Mouse (Mus musculus): ENCODE results near the gene Fto.

Fto gene

DNA sequence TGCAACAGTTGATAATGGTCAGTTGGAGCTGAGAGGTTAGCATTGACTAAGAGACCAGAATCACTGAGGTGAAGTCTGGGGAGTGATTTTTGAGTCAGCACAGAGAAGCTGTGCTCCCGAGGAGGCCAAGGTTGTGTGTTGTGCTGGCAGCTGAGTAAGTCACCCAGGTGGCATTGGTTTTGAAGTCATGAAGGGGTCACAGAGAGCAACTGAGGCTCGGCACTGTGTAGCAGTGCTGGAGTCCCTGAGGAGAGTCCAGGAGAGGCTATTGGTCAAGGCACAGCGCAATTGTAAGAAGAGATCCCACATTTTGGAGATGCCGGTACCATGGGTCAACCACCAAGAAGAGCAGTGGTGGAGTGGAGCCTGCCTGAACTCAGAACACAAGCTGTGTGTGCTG lies 11.6 kb downstream of the Fto start:
- no peak for DNase-seq

GRCm38 (mm10) chr8:91326018-91326417 lies 12.7 kb downstream of the Fto start:
- no peak for DNase-seq

- no peak for DNase-seq
Measured at GRCm38 (mm10) chr8:91326946-91327345, 13.6 kb downstream of the Fto start.

DNA sequence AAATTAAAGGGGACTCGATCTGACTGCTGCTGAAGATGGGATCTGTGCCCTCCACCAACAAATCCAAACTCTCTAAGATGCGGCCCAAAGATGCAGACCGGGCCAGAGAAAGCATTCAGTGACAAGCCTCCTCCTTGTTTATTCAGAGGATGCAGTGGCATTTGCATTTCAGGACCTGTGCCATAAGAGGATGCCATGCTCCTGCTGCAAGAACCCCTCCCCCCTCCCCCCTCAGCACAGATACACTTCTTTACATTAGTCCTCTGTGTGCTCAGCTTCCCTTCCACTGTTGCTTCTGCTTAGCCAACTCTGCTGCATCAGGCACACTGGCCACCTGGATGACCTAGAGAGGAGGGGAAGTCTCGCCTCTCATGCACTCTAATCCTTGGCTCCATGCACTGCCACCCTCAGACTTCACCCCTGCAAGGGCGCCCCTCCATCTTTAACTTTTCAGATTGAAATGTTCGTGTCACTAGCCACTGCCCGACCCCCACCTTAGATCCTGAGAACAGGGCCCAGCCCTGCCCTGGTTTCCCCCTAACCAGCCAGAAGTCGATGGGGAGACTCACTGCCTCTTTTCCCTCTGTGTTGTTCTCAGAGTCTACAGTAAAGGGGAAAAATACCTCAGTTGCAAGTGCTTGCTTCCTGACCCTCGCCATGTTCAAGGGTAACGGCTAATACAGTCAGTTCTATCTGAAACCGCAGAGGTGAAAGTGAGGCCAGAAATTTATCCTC lies 14.3 kb downstream of the Fto start:
- no peak for DNase-seq

GRCm38 (mm10) chr8:91329056-91329455 lies 15.7 kb downstream of the Fto start:
- no peak for DNase-seq

GRCm38 (mm10) chr8:91329461-91329850 lies 16.1 kb downstream of the Fto start:
- no peak for DNase-seq

DNA sequence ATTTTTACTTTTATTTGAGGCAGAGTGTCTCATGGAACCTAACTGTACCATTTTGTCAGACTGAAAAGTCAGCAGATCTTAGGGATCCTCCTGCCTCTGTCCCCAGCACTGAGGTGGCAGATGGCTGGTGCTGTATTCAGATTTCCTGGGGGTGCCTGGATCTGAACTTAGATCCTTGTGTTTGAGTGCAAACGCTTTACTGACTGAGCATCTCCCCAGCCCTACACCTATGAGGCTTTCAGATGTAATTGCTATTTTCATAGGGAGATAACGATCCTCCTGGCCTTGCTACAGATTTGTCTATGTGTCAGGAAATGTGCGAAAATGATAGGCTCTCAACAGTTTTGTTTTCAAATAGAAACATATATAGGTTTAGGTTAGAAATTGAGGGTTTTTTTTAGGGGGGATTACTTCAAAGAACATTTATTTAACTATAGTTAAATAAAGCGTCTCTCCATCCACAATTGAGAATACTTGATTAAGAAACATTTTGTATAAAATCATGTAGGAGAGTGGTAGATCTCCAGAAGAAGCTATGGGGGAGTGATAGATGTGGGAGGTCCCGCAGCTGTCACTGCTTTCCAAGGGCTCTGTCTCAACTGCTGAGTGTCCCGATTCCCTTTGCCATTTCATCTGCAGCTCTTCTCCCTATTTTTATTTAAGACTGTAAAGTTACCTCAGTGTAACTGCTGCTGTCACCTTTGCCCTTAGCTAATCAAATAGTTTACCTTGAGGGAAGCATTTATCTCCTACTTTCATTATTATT lies 25.2 kb downstream of the Fto start:
- DNase-seq: no peak

DNA sequence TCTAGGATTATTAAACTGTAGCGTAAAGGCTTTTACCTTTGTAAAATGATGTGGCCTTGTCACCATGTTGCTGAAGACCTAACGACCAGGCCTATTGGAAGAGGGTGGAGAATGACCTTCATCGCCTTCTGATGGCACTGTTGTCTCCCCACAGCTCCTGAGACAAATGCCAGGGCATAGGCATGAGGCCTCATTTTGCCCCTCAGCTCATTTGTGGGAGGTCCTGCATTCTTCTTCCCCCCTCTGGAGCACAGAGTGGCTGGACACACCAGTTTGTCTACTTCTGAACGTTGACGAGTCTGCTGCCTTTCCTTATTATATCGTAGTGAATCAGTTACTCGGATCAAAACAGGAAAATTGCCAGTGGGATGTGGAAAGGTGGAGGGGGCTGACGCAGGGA lies 26.3 kb downstream of the Fto start:
- DNase-seq: no peak

DNA sequence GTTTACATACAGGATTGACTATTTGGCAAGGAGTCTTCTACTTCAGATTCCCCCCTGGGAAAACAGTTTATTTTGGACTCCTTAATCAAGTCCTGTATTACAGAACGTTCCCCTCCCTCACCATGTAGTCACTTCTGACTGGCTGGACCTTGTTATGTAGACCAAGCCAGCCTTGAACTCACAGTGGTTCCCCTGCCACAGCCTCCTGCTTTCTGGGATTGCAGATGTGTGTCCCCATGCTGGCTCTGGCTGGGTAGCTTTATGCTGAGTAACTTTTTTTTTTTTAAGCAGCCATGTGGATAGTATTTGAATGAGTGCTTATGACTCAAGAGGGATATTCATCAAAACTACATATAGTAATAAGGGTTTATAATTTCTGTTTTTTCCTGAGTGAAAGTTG lies 27.4 kb downstream of the Fto start:
- DNase-seq: no peak

- peak; percentile 38 for DNase-seq
Measured at GRCm38 (mm10) chr8:91342196-91342595, 28.9 kb downstream of the Fto start.

GRCm38 (mm10) chr8:91342798-91343197 lies 29.5 kb downstream of the Fto start:
- no peak for DNase-seq

DNA sequence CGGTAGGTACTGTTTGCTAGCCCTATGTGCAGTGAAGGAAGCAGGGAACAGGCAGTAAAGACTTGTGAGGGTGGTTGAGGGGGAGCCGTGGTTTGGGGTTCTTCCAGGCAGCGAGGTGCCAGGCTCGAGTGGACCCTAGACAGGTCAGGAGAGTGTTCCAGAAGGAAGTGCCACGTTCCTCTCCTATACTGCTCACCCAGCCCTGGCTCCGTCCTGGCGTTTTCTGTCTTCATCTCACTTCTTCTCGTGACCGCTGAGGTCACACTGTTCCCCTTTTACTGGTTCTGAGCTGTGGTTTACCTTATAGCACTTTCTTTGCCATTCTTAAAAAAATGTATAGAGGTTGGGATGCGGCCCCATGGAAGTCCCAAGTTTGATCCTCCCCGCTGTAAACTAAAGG lies 31.3 kb downstream of the Fto start:
- no peak for DNase-seq

GRCm38 (mm10) chr8:91347146-91347545 lies 33.8 kb downstream of the Fto start:
- no peak for DNase-seq

GRCm38 (mm10) chr8:91347595-91347994 lies 34.3 kb downstream of the Fto start:
- DNase-seq: no peak

- no peak for DNase-seq
Measured at GRCm38 (mm10) chr8:91349816-91350215, 36.5 kb downstream of the Fto start.

DNA sequence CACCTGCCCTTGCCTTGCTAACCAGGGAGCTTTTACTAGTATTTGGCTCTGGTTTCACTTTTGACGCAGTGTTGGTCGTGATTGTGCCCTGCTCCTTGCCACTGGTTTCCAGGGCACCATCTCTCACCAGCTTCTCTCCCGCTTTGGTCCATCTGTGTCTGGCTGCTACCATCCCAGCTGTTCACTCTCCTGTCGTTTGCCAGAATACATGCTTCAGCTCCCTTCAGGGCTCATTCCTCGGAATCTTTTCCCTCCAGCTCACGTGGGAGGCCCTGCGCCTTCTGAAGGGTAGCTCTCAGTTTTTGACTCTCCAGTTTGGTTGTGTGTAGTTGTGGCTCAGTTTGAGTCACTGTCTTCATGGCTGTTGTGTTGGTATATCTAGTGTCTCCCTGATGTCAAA lies 37.3 kb downstream of the Fto start:
- no peak for DNase-seq

- DNase-seq: no peak
Measured at GRCm38 (mm10) chr8:91352598-91352997, 39.3 kb downstream of the Fto start.

- no peak for DNase-seq
Measured at GRCm38 (mm10) chr8:91353062-91353461, 39.7 kb downstream of the Fto start.

DNA sequence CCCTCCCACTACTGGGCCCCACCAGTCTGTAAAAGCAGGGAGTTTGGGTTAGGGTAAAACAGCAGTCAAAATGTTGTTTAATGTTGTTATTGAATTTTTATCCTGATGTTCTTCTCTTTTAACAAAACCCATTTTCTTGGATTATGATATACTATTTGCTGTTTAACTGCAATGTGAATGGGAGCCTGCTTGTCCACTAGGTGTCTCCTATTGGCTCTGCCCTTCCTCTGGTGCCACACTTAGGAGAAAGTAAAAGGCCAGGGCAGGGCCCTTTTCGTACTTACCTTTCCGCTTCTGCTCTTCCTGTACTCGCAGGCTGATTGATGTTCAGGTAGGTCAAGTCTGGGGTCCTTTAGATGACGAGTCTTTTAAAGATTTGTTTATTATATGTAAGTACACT lies 40.6 kb downstream of the Fto start:
- DNase-seq: no peak

DNA sequence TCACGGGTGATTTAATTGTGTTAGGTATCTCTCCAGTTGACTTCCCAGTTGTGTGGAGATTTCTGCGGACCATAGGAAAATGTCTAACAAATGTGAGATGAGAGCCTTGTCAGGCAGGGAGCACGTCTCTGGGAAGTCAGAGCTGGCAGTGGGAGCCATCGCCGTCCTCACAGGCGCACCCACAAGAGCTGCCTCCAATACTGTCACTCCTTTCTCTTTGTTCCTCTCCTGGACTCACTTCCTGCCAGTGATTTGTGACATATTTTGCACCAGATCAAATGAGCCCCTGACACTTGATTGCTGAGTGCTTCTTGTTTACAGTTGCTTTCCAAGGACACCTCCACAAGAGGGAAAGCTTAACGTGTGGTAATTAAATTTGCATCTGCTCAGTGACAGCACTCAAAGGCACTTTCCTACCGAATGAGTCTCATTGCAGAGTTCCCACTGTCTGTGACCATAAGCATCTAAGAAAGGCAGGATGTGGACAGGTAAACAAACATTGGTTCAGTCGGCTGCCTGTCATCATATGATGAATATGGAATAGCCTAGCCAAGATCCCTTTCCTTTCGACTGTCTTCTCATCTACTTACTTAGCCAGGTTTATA lies 42.1 kb downstream of the Fto start:
- DNase-seq: no peak

DNA sequence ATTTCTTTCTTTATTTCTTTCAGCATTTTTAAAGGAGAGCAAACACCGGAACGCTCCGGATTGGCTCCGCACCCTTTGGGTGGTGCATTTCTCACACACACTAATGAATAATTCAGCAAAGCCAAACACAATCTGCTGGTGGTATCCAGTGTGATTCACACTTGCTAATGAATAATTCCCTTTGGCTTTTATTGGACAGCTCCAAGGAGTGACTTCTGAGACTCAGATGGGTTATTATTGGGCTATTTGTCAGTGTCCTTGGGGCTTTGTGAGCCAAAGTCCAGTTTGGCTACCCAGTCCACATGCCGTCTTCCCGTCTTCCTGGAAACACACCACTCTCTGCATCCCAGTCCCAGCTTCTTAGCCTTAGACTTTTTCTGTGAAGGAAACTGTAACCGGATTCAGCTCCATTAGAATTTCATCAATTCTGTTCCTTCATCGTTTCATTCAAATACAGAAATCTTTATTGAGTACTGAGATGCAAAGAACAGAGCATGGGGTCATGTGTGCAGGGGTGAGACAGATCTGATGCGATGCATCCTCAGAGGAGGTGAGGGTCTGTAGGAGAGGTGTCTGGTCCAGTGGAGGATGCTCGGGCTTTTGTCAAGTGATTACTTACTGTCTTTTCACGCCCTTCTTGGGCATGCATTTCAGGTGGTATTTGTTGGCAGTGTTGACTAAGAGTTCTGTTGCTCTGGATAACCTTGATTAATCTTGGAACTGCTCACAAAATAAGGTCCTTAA lies 42.8 kb downstream of the Fto start:
- no peak for DNase-seq

- no peak for DNase-seq
Measured at GRCm38 (mm10) chr8:91357493-91358014, 44.2 kb downstream of the Fto start.

- DNase-seq: no peak
Measured at GRCm38 (mm10) chr8:91358016-91358415, 44.7 kb downstream of the Fto start.

Measured in kidney, adult 11 months (tissue).